In the genomic region with DNA sequence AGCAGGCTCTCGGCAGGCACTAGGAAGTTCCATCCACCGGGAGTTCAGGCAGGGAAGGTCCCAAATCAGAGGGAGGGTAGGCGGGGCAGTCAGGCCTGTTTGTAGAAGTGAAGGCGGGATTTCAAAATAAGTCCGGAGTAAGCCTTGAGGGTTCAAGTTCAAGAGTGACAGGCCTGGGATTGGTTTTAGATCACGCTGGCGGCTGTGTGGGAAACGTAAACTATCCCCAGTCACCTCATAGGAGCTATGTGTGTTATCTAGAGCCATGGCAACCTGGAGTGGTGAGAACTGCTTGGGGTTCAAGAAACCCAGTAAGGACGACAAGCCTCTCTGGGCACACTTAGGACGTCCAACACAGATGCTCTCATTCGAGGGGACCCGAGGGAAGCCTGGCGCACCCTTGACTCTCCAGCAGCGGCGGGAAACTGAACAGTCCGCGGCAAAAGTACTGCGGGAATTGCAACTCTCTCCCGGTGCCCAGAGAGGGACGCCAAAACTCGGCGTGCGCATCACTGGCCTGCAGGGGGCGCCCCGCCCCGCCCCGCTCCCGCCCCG, we compare ENCODE assay signal across 8 mouse cellular contexts. TPM values are rescaled to one million over a fixed set of nuclear protein-coding genes. Genes with fewer than 3 reads are reported as not detected.
DNase-seq lines count a peak whose midpoint lies in the region; ATAC-seq and TF ChIP-seq lines count a peak whose summit lies in the region.

No protein-coding gene starts in this region.

- H3K27ac ChIP-seq in bone marrow macrophage, adult 2 months (ENCODE audit: insufficient read depth, low read depth, low read length): no peak overlapping the region
- H3K27ac ChIP-seq in forebrain, postnatal 0 days (ENCODE audit: low read depth, low read length): 0 out of 2 replicates have a peak overlapping the region, but pooled peaks have one; percentile 10
- no peak overlapping the region for H3K27ac ChIP-seq in intestine, embryonic 15.5 days
- peak overlapping the region; percentile 59 for H3K27ac ChIP-seq in liver, embryonic 15.5 days (replicated peaks)

- no peaks in the 10 kb centered on the region for H3K36me3 ChIP-seq in forebrain, postnatal 0 days (ENCODE audit: insufficient read depth)
- no peaks in the 10 kb centered on the region for H3K36me3 ChIP-seq in intestine, embryonic 15.5 days
- peaks cover 25% of the 10 kb centered on the region for H3K36me3 ChIP-seq in liver, embryonic 15.5 days (replicated peaks)

- 3% methylated on average over 25 of the region's 29 CpGs for WGBS in forebrain, postnatal 0 days
- under 1% methylated on average over 25 of the region's 29 CpGs for WGBS in intestine, embryonic 15.5 days
- WGBS in liver, embryonic 15.5 days (ENCODE audit: insufficient replicate concordance): 2% methylated on average over 29 of the region's 29 CpGs

- no peak for TF ChIP-seq CTCF in bone marrow macrophage, adult 2 months (IDR thresholded peaks at IDR 0.05; ENCODE audit: low read depth, low read length)
- TF ChIP-seq CTCF in forebrain, postnatal 0 days (IDR thresholded peaks at IDR 0.05; ENCODE audit: low read depth): peak; percentile 61

- peak overlapping the region; percentile 44 for H3K4me3 ChIP-seq in bone marrow macrophage, adult 2 months (ENCODE audit: insufficient read depth, low read length)
- peak overlapping the region; percentile 57 for H3K4me3 ChIP-seq in forebrain, postnatal 0 days (ENCODE audit: low read depth, low read length)
- peak overlapping the region; percentile 37 for H3K4me3 ChIP-seq in intestine, embryonic 15.5 days (replicated peaks)
- peak overlapping the region; percentile 84 for H3K4me3 ChIP-seq in liver, embryonic 15.5 days (replicated peaks)

- H3K4me1 ChIP-seq in bone marrow macrophage, adult 2 months (ENCODE audit: control insufficient read depth, insufficient read depth, low read length): peaks cover 52% of the 10 kb centered on the region
- H3K4me1 ChIP-seq in forebrain, postnatal 0 days (ENCODE audit: insufficient read depth): 0 out of 2 replicates have a peak, but pooled peaks cover 3% of the 10 kb centered on the region
- peaks cover 40% of the 10 kb centered on the region for H3K4me1 ChIP-seq in intestine, embryonic 15.5 days (replicated peaks)
- peaks cover 63% of the 10 kb centered on the region for H3K4me1 ChIP-seq in liver, embryonic 15.5 days (replicated peaks)

- no peaks in the 10 kb centered on the region for H3K9me3 ChIP-seq in forebrain, postnatal 0 days (ENCODE audit: low read length)
- H3K9me3 ChIP-seq in intestine, embryonic 15.5 days: no peaks in the 10 kb centered on the region
- no peaks in the 10 kb centered on the region for H3K9me3 ChIP-seq in liver, embryonic 15.5 days (replicated peaks)

- ATAC-seq in forebrain, postnatal 0 days: peak; percentile 72
- ATAC-seq in intestine, embryonic 15.5 days: peak; percentile 80
- ATAC-seq in liver, embryonic 15.5 days (ENCODE audit: insufficient read depth): peak; percentile 42

- no peak for TF ChIP-seq POLR2A in bone marrow macrophage, adult 2 months (IDR thresholded peaks at IDR 0.05; ENCODE audit: borderline replicate concordance, low read depth, low read length)

- no peaks in the 10 kb centered on the region for H3K27me3 ChIP-seq in forebrain, postnatal 0 days (ENCODE audit: insufficient read depth, low read length)
- no peaks in the 10 kb centered on the region for H3K27me3 ChIP-seq in intestine, embryonic 15.5 days (replicated peaks)
- H3K27me3 ChIP-seq in liver, embryonic 15.5 days: no peaks in the 10 kb centered on the region

- peak overlapping the region; percentile 6; the same call in 1 of the 2 replicates for H3K9ac ChIP-seq in forebrain, postnatal 0 days
- H3K9ac ChIP-seq in intestine, embryonic 15.5 days: 0 out of 2 replicates have a peak overlapping the region, but pooled peaks have one; percentile 2
- H3K9ac ChIP-seq in liver, embryonic 15.5 days: peak overlapping the region; percentile 32; the same call in 1 of the 2 replicates

- DNase-seq in thymus, adult 18-20 months: peak; percentile 32 to 49
- no peak for DNase-seq in thymus, postnatal 4 days
- peak; percentile 63 for DNase-seq in forebrain, postnatal 0 days
- peak; percentile 77 for DNase-seq in naive thymus-derived CD4-positive, alpha-beta T cell, adult 2 months (ENCODE audit: low read depth)
- DNase-seq in frontal cortex, postnatal 25 days (ENCODE audit: low spot score in 2 of 2): no peak

- H3K4me2 ChIP-seq in forebrain, postnatal 0 days (ENCODE audit: low read depth): peak overlapping the region; percentile 64
- H3K4me2 ChIP-seq in intestine, embryonic 15.5 days (replicated peaks): peak overlapping the region; percentile 71
- peak overlapping the region; percentile 94 for H3K4me2 ChIP-seq in liver, embryonic 15.5 days

RNA-seq across cellular contexts. Expression of a gene that starts 0.4 kb away (rescaled TPM):
- polyA plus RNA-seq in bone marrow macrophage, adult 2 months (2012; ENCODE audit: insufficient read depth, insufficient read length, missing spikeins): 35.2 and 36.1 TPM in 2 replicates
- total RNA-seq in forebrain, postnatal 0 days (2014; rRNA removed): 16.3 and 23.8 TPM in 2 replicates
- polyA plus RNA-seq in forebrain, postnatal 0 days (2015; fragmentation: Nextera tagmentation; extraction: Ambion mirVana): 8.8 and 9.1 TPM in 2 replicates
- 51.9 and 52.3 TPM in 2 replicates for polyA plus RNA-seq in intestine, embryonic 15.5 days (2015; fragmentation: Nextera tagmentation; extraction: Ambion mirVana)
- 22.8 and 23.2 TPM in 2 replicates for polyA plus RNA-seq in liver, embryonic 15.5 days (2015; fragmentation: Nextera tagmentation; extraction: Ambion mirVana)

RNA-seq across cellular contexts. Expression of a gene that starts 51.5 kb away (rescaled TPM):
- polyA plus RNA-seq in bone marrow macrophage, adult 2 months (2012; ENCODE audit: insufficient read depth, insufficient read length, missing spikeins): 34.8 and 37.9 TPM in 2 replicates
- 38.9 and 45.1 TPM in 2 replicates for total RNA-seq in forebrain, postnatal 0 days (2014; rRNA removed)
- 25.1 and 33.1 TPM in 2 replicates for polyA plus RNA-seq in forebrain, postnatal 0 days (2015; fragmentation: Nextera tagmentation; extraction: Ambion mirVana)
- polyA plus RNA-seq in intestine, embryonic 15.5 days (2015; fragmentation: Nextera tagmentation; extraction: Ambion mirVana): 67.8 and 69.5 TPM in 2 replicates
- polyA plus RNA-seq in liver, embryonic 15.5 days (2015; fragmentation: Nextera tagmentation; extraction: Ambion mirVana): 25.7 and 26.5 TPM in 2 replicates

Comparison
In these comparisons a context has a peak if more than half of its experiments do, and no peak if none do; other contexts are left out.
1. DNase-seq: peak in thymus, adult 18-20 months (2 of 2), forebrain, postnatal 0 days (single experiment) and naive thymus-derived CD4-positive, alpha-beta T cell, adult 2 months (single experiment); none in thymus, postnatal 4 days (single experiment) and frontal cortex, postnatal 25 days (0 of 2).
2. H3K27ac ChIP-seq: peak in forebrain, postnatal 0 days (single experiment) and liver, embryonic 15.5 days (single experiment); none in bone marrow macrophage, adult 2 months (single experiment) and intestine, embryonic 15.5 days (single experiment).
3. Peak in every context shown above with its lines, with median percentiles within 50 percentile points of each other: H3K4me3 ChIP-seq, ATAC-seq, H3K4me2 ChIP-seq and H3K9ac ChIP-seq.